Mouse (Mus musculus) neural tube, postnatal 0 days (tissue): ENCODE data around the gene Cnep1r1. TPM values are rescaled to one million over a fixed set of nuclear protein-coding genes. Genes with fewer than 3 reads are reported as not detected.

Experiments used
- microRNA-seq: library from miRNA; unstranded; fragments of <30 nt; microRNA quantifications from one replicate; pipeline ENCODE4, GENCODE M21; 2016
- polyA plus RNA-seq: library from polyadenylated mRNA; unstranded; fragments of >200 nt; fragmentation: Nextera tagmentation; extraction: Ambion mirVana; gene quantifications from 2 replicates; pipeline ENCODE4 v1.2.1, GENCODE M21; 2015

Gene Cnep1r1
- 33.7 and 34.4 TPM in 2 replicates for polyA plus RNA-seq

DNA sequence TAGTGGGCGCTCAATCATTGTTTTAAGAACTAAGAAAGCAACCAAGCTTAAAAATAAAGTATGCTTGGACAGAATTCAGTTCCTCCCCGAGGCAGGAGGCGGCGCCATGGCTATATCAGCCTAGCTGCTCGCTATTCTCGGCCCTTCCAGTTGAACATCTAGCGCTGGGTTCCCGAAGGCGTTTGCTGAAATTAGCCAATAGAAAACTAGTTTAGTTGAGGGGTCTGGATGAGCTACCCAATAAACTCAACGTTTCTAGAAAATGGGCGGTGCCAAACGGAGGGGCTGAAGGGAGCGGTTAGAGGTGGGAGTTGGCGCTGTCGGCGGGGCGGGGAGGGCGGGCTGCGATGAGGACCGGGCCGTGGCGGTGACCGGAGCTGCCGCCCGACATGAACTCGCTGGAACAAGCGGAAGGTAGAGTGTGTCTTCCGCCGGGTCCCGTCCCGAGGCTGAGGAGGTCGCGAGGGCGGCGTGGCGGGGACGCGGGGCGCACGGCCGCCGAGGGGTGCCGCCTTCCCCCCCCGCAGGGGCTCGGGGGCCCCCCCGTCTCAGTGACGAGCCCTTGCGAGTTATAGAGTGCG, at the start of gene Cnep1r1:
Cnep1r1 (plus strand) TSS at position 314 of the 581 bp plus-strand sequence.

DNA sequence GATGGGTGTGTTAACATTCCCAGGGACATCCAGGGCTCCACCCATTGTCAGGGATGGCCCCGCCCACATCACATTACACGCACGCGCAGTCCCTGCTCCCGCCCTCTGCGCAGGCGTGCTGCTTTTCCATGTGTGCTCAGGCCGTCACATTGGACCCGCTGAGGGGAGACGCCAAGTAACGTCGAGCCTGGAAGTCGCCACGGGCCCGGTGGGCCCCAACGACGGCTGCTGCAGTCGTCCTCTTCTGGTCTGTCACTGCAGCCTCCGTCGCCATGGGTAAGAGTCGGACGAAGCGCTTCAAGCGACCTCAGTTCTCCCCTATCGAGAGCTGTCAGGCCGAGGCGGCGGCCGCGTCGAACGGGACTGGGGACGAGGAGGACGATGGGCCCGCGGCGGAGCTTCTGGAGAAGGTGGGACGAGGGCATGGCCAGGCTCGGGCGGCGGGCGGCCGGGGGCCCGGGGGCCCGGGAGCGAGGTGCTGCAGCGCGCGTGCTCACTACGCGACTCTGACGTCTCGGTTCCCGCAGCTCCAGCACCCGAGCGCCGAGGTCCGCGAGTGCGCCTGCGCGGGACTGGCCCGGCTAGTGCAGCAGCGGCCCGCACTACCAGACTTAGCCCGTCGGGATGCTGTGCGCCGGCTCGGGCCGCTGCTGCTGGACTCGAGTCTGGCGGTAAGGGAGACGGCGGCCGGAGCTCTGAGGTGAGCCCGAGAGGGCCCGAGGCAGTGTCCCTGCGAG, 19.3 kb downstream of the Cnep1r1 start, which contains the start of gene Heatr3:
Heatr3 (plus strand) TSS at position 108 of the 737 bp plus-strand sequence.

Small RNAs within 50 kb of the gene (microRNA-seq; reads per million reads assigned to microRNA genes)
- not detected for gene Mir7071

Other genes with a start within 250 kb of the Cnep1r1 start
- 18.7 and 21.2 TPM in 2 replicates for gene Zfp423, start 159.2 kb upstream of the Cnep1r1 start, polyA plus RNA-seq
- gene Heatr3, start 19.1 kb downstream of the Cnep1r1 start, polyA plus RNA-seq, result 28.8 and 29.8 TPM in 2 replicates
- 8.4 and 10.2 TPM in 2 replicates for gene Tent4b, start 80.4 kb downstream of the Cnep1r1 start, polyA plus RNA-seq
- gene Adcy7, start 153.6 kb downstream of the Cnep1r1 start, polyA plus RNA-seq, result 10.1 and 12.8 TPM in 2 replicates
- gene Brd7, start 243.4 kb downstream of the Cnep1r1 start, polyA plus RNA-seq, result 63.0 and 63.1 TPM in 2 replicates